Mouse (Mus musculus) embryonic stem cell, embryonic (primary cell): Measurements from ENCODE around the gene Slc12a8.

Source experiments
- CTCF ChIA-PET, 4 experiments: fragments of 300-600 bp in 2 of 4; fragments of 350-600 bp in 2 of 4; sonication (Branson Sonifier 250); formaldehyde crosslinking; loops; one replicate each; lab custom pipeline; 2022; ENCODE audit warnings: inconsistent platforms in 2 of 4; lab: Charles Lee
- POLR2A ChIA-PET, 4 experiments: fragments of 300-600 bp in 2 of 4; fragments of 350-600 bp in 2 of 4; sonication (Branson Sonifier 250); formaldehyde crosslinking; loops; one replicate each; lab custom pipeline; 2022; ENCODE audit warnings: antibody characterized with exemption in 4 of 4, inconsistent platforms in 1 of 4; lab: Charles Lee

Slc12a8 gene

DNA sequence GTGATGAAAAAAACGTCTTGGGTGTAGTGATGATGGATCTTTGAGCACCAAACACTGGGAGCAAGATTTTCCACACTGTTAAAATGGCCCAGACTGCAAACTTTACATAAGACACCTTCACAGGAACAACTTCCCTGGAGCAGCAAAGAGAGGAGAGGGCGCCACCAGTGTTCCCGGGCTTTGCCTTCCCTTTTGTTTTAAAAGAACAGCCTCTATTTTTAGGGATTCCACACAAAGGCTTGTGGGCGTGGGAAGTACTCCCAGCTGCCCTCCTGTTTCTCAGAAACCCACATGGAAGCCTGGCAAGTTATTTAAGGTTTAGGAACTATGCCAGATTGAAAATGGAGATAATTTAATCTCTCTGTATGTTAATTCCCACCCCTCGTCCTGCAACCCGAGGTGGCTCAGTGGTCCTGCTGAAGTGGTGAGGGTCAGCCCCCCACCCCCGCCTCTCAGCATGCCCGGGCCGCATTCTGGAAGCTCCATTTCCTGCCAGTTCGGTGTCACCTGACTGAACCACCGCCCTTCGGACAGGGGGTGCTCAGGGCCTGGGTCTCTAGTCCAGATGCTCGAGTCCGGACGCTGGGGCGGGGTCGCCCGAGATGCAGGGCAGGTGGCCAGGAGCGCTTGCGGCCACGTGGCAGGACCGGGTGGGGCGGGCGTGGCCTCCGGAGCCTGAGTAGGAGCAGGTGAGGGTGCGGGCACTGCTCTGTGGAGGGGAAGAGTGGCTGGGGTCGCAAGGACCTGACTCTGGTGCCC is at the start of gene Slc12a8:
TSS of gene Slc12a8 (plus strand) at position 522 of the 759 bp plus-strand sequence.
- ChIA-PET POLR2A (interaction anchor here in 3 of 4 experiments (0.6 to 8.5 kb wide), 19 partner anchors 8 to 372 kb away, joined by 3 to 74 read pairs (median 4); no protein-coding TSS in a partner anchor), CTCF (interaction anchor here (0.6 to 1.0 kb wide), 4 partner anchors 18 to 180 kb away, joined by 3 to 5 read pairs (median 3); no protein-coding TSS in a partner anchor)

DNA sequence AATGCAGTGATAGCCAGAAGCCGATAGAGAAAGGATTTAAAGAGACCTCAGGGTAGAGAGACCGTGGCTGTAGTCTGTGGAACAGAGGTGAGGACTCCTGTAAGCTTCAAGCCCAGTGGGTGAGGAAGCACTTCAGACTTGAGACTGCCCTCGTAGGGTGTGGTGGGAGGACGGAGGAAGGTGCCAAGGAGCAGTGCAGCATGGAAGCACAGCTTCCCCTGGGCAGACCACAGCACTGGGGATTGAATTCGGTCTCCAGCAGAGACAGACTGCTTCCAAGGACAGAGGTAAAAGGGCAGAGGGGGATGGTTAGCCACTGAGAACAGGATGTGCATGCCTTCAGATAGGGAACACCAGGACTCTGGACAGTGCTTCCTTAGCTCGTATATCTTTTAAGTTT is 49.7 kb upstream of the Slc12a8 start:
- POLR2A ChIA-PET: interaction anchor here in 2 of 4 experiments (0.5 to 1.4 kb wide), 10 partner anchors 9 to 387 kb away, joined by 3 to 5 read pairs (median 3); no protein-coding TSS in a partner anchor
- CTCF ChIA-PET: interaction anchor here in 3 of 4 experiments (0.6 to 1.5 kb wide), 4 partner anchors 9 to 130 kb away, joined by 3 to 6 read pairs (median 3); no protein-coding TSS in a partner anchor

DNA sequence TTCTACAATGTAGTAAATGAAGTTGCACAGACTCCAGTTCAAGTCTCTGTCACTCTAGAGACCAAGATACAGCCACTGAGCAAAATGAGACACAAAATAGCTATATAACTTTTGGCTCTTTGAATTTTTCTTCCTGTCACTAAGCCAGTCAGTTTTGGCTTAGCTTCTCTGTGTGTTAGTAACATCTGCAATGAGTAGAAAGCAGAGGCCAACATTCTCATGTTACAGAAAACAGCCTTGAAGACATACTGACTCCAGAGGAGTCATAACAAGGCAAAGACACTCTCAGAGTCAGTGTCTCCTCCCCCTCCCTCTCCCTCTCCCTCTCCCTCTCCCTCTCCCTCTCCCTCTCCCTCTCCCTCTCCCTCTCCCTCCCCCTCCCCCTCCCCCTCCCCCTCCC is 47.2 kb upstream of the Slc12a8 start:
- CTCF ChIA-PET: interaction anchor here in 1 of 4 experiments (0.7 kb wide), 1 partner anchor 62 kb away, joined by 3 read pairs; no protein-coding TSS in a partner anchor
- POLR2A ChIA-PET: interaction anchor here in 1 of 4 experiments (0.8 to 2.5 kb wide), 3 partner anchors 9 to 18 kb away, joined by 3 to 8 read pairs (median 4); no protein-coding TSS in a partner anchor

DNA sequence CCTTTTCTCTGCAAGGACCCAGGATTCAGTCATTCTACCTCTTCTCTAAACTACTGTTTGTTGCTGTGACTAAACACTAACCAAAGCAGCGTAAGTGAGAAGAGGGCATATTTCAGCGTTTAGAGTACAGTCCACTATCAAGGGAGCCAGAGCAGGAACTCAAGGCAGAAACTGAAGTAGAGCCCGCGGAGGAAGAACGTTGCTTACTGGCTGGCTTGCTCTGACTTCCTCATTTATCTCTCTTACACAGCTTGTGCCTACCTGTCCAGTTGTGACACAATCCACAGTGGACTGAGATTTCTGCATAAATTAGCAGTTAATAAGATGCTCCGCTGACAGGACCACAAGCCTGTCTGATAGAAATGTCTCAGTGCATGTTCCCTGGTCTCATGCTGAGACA is 42.7 kb upstream of the Slc12a8 start:
- ChIA-PET CTCF (no interaction called here), POLR2A (no interaction called here)

DNA sequence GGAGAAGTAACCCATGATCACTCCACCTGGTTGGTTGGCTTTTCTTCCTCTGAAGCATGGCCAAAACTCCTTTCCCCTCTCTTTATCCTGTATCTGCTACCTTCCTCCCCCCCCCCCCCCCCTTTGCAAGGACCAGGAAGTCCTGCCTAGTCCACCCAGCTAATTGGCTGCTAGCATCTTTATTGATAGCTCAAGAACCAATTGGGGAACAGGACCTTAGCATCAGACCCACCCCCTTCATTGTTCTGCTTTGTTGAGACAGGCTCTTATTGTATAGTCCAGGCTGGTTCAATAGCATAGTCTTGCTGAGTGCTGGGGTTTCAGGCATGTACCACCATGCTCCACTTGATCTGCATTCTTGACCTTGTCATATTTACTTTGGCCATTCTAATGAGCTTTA is 37.2 kb upstream of the Slc12a8 start:
- ChIA-PET CTCF (interaction anchor here in 1 of 4 experiments (0.5 kb wide), 1 partner anchor 22 kb away, joined by 3 read pairs; no protein-coding TSS in a partner anchor), POLR2A (interaction anchor here in 3 of 4 experiments (0.6 to 1.7 kb wide), 15 partner anchors 10 to 234 kb away, joined by 3 to 8 read pairs (median 3); partner anchors contain the start of gene Slc12a8 (in 1 of the 3))

DNA sequence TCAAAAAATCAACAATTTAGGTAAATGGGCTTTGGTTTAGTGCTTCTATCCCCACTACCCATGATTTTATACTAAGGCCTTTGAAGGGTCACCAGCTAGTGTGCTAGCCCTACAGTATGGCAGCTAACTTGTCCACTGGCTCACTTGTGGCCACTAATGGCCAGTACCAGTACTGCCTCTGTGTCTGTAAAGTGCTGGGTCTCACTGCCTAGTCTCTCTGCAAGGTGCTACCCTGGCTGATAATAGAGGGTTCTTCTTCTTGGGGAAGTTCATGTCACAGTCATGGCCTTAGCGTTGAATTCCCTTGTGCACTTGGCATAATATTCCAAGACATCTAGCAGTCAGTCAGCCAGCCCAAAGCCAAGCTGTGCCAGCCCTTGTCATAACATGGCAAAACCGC is 36.0 kb upstream of the Slc12a8 start:
- ChIA-PET CTCF (interaction anchor here (0.6 to 1.5 kb wide), 10 partner anchors 8 to 328 kb away, joined by 3 to 7 read pairs (median 4); no protein-coding TSS in a partner anchor), POLR2A (interaction anchor here in 2 of 4 experiments (1.0 to 1.6 kb wide), 6 partner anchors 9 to 144 kb away, joined by 3 to 4 read pairs (median 3); partner anchors contain the start of gene Zfp148 (in 1 of the 2))

DNA sequence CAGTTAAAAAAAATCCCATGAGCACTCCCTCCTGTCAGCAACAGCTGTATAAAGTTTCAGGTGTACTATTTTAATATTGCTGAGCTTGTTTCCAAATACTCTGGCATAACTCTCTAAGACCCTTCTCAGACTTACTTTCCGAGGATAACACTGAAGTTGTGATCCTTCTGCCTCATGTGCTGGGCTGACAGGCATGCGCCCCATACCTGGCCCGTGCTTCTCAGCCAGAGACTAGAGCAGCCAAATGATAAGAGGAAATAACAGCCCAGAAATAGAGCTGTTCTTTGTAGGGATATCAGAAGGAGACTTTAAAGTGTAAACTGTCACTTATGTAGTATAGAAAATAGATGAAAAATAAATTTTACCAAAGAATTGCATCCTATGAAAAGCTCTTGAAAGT is 34.8 kb upstream of the Slc12a8 start:
- POLR2A ChIA-PET: interaction anchor here in 2 of 4 experiments (0.5 to 1.6 kb wide), 5 partner anchors 17 to 578 kb away, joined by 3 to 7 read pairs (median 3); partner anchors contain the start of gene Zfp148 (in 1 of the 2)
- CTCF ChIA-PET: interaction anchor here in 1 of 4 experiments (0.6 kb wide), 1 partner anchor 36 kb away, joined by 3 read pairs; no protein-coding TSS in a partner anchor

DNA sequence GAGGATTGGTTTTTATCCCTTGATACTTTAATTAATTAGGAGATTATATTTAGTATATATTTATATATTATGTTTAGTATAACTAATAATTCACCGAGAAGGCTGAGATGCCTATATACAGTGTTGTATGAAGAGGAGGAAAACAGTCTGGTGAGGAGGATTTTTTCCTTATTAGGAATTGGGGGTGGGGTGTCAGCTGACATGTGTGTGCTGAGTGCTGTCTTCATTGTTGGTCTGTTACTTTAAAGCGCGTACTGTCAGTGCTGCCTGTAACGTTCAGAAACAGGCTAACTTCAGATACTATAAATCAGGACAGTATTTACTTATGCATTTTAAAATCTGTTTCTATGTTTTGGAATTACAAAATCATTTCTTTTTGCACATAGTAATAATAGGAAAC is 29.4 kb upstream of the Slc12a8 start:
- ChIA-PET POLR2A (interaction anchor here in 1 of 4 experiments (0.8 kb wide), 1 partner anchor 18 kb away, joined by 4 read pairs; no protein-coding TSS in a partner anchor), CTCF (interaction anchor here in 1 of 4 experiments (0.5 kb wide), 1 partner anchor 507 kb away, joined by 6 read pairs; no protein-coding TSS in a partner anchor)

DNA sequence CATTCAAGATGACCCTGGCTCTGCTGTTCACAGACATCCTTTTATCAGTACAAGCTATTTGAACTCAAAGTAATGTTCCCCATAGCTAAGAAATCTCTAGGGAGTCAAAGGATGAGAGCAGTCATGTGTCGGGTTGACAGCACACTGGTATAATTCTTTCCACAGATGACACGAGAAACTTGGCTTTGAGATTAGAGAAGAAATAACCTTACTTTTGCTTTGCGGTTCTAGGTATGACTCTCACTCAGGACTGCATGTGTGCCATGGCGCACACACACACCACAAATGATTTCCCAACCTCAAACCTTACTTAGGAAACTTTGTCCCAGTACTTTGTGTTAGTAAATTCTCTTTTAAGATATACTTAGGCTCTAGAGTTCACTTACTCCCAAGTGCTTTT is 22.8 kb upstream of the Slc12a8 start:
- CTCF ChIA-PET: no interaction called here
- POLR2A ChIA-PET: interaction anchor here in 2 of 4 experiments (0.6 to 1.0 kb wide), 2 partner anchors 8 to 391 kb away, joined by 3 to 4 read pairs; no protein-coding TSS in a partner anchor

DNA sequence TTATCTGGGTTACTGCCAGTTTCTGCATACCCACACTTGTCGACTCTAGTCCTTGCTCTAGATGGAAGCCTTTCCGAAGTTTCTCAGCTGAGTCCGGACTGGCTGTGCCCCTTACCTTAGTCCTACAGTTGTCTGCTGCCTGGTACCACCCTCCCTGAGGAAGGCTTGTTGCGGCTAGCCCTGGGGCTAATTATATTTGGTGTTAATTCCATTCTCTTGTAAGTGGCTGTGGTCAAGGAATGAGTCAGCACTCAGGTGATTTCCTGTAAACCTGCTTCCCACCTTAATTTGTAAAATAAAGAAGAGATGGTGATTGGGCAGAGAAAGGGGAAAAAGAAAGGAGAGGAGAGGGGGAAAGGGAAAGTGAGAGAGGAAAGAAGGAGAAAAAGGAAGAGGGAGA is 9.0 kb upstream of the Slc12a8 start:
- ChIA-PET CTCF (no interaction called here), POLR2A (interaction anchor here in 2 of 4 experiments (0.6 to 2.7 kb wide), 5 partner anchors 8 to 390 kb away, joined by 3 to 13 read pairs (median 3); partner anchors contain the start of gene Slc12a8 (in 1 of the 2))

DNA sequence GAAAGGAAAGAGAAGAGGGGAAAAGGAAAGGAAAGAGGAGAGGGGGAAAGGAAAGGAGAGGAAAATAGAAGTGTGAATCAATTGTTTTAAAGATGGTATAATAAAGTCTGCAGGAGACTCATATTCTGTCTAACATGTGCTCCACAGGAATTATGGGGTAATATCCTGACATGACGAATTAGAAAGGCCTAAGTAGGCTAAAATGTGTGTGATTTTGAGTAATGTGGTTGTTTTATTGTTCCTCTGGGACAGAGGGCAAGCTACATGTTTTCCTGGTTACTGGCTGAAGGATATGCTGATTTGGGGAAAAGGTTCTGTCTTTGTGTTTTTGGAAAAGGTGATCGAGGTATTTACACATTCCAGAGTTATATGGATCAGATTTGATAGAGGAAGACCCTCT is 7.9 kb upstream of the Slc12a8 start:
- CTCF ChIA-PET: interaction anchor here in 1 of 4 experiments (0.6 kb wide), 1 partner anchor 51 kb away, joined by 3 read pairs; no protein-coding TSS in a partner anchor
- POLR2A ChIA-PET: interaction anchor here in 3 of 4 experiments (0.8 to 2.1 kb wide), 4 partner anchors 8 to 169 kb away, joined by 3 to 8 read pairs (median 4); partner anchors contain the start of gene Slc12a8 (in 1 of the 3)

DNA sequence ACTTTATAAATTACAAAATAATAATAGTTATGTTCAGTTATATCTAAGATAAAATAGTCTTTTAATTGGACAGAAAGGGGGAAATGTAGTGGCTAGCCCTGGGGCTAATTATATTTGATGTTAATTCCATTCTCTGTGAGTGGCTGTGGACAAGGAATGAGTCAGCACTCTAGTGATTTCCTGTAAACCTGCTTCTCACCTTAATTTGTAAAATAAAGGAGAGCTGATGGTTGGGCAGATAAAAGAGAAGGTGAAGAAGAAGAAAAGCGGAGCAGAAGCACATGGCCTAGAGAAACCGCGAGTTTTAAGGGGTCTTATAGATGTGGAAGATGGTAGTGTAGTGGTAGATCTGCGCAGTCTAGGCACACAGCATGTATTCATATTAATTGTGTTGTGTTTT is 6.3 kb upstream of the Slc12a8 start:
- CTCF ChIA-PET: interaction anchor here in 1 of 4 experiments (0.6 kb wide), 1 partner anchor 12 kb away, joined by 9 read pairs; no protein-coding TSS in a partner anchor
- POLR2A ChIA-PET: interaction anchor here in 2 of 4 experiments (0.6 to 4.2 kb wide), 7 partner anchors 9 to 179 kb away, joined by 3 to 16 read pairs (median 4); no protein-coding TSS in a partner anchor

DNA sequence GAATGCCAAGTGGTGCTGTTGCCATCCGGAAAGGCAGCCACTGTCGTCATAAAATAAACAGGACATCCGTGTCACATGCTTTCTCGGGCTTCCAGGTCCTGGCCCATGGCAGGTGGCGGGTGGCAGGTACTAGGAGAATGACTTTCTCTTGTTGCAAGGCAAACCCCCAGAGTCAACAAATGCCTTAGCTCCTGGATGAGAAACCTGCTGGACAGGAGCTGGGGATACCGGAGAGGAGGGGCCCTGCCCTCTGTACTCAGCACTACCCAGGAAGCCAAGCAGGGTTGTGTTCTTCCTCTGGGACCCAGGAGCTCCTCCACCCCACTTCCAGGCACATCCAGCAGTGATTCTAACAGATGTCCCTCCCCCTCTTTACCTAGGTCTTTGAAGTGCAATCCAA is 4.6 kb upstream of the Slc12a8 start:
- ChIA-PET CTCF (no interaction called here), POLR2A (interaction anchor here in 2 of 4 experiments (0.9 to 4.2 kb wide), 6 partner anchors 9 to 266 kb away, joined by 3 to 16 read pairs (median 3); no protein-coding TSS in a partner anchor)

DNA sequence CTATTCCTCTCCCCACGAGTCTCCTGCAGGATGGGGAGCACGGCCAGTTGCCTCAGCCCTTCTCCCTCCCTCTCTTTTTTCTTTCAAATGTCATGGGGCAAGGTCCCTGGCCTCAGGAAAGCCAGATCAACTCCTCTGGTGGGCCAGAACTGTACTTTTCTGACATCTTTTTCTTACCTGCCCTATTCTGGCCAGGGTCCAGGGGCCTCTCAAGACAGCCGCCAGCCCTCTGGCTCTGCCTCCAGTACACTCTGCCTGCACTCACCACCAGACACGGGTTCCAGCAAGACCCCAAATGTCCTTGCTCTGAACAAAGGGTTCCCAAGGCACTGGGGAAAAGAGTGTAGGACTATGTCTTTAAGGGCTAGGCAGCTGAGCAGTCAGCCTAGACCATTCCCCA is 499 bp downstream of the Slc12a8 start:
- CTCF ChIA-PET: interaction anchor here in 2 of 4 experiments (0.7 to 1.0 kb wide), 2 partner anchors 18 to 43 kb away, joined by 3 to 5 read pairs; no protein-coding TSS in a partner anchor
- POLR2A ChIA-PET: interaction anchor here in 3 of 4 experiments (0.6 to 8.5 kb wide), 15 partner anchors 8 to 371 kb away, joined by 3 to 74 read pairs (median 4); no protein-coding TSS in a partner anchor

DNA sequence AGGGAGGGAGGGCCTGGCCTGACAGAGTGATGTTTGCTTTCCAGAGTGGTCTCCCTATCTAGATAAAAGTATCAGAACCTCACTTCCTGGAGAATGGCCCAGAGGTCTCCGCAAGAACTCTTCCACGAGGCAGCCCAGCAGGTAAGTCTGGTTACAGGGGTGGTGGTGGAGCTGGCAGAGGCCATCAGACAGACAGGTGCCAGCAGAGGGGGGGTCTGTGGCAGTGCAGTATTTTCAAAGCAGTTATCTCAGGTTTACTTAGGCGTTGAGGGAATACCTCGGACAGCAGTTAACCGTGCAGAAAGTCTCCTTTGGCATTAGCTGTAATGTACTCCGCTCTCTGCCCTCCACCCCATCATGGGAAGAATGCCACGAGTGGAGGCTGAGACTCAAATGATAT is 1.1 kb downstream of the Slc12a8 start:
- POLR2A ChIA-PET: interaction anchor here in 3 of 4 experiments (0.6 to 8.5 kb wide), 17 partner anchors 8 to 462 kb away, joined by 3 to 74 read pairs (median 4); partner anchors contain the start of gene Iqcg (in 1 of the 3)
- CTCF ChIA-PET: no interaction called here

DNA sequence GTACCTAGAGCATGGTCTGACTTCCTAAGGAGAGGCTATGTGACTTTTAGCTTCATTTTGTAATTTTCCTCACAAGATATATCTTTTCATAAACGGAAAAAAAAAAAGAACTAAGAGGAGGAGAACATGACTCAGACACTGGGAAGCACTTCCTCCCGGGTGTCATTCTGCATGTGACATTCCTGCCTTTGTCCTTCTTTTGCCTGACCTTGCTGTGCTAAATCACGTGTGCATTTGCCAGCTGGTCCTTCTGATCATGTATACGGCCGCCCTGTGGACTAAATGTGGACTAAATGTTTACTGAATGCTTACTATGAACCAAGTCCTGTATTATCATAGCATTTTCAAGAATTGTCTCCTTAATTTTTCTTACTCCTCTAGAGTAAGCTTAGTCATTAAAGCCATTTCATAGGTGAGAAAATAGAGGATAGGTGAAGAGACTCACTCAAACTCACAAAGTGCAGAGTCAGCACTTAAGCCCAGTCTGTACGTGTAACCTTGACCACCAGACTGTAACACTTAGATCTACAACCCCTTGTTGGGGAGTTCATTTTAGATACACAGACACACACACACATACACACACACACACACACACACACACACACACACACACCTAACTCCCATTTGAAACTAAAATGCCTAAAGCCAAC is 2.9 kb downstream of the Slc12a8 start:
- CTCF ChIA-PET: interaction anchor here in 1 of 4 experiments (0.5 kb wide), 1 partner anchor 645 kb away, joined by 6 read pairs; no protein-coding TSS in a partner anchor
- POLR2A ChIA-PET: interaction anchor here in 2 of 4 experiments (0.6 to 8.5 kb wide), 14 partner anchors 9 to 456 kb away, joined by 3 to 74 read pairs (median 4); no protein-coding TSS in a partner anchor

DNA sequence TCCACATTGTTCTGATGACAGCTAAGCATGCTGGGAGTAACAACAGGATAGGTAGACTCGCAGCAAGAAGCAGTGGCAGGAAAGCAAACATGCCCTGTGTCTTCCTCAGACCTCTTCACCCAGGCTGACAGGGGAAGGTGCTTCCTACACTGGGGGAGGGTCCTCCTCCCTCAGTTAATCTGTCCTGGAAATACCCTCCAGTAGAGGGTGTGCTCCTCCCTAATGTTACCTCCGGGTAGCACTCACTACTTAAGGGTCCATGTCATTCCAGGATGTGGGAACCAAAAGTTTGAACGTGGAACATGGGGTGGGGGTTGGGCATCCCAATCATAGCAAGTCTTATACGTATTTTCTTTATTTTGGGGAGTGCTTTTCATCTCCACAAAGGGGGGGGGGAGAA is 5.4 kb downstream of the Slc12a8 start:
- POLR2A ChIA-PET: interaction anchor here in 3 of 4 experiments (0.7 to 8.5 kb wide), 9 partner anchors 9 to 192 kb away, joined by 3 to 74 read pairs (median 4); no protein-coding TSS in a partner anchor
- CTCF ChIA-PET: interaction anchor here in 3 of 4 experiments (0.6 to 1.0 kb wide), 4 partner anchors 12 to 78 kb away, joined by 3 to 9 read pairs (median 3); no protein-coding TSS in a partner anchor
